Mouse (Mus musculus) lung, postnatal 0 days (tissue): ENCODE measurements at regions not wholly inside any gene's neighbourhood (a gene's known extent, or its start where the extent isn't known, plus 50 kb on each side); places are given as distances from the start of the nearest gene placed in this dataset.

Experiments
- ATAC-seq: fragments of 200-750 bp; cut with Nextera tagmentation; 2 replicates; pipeline ENCODE4 v1.8.0; 2017; ENCODE audit warnings: moderate library complexity
- DNase-seq: peaks from one replicate; pipeline ENCODE4 v3.0.0-alpha.2; 2016; ENCODE audit warnings: low spot score
- H3K27ac ChIP-seq: fragments of 300-500 bp; sonication (generic); 2 replicates; pipeline ENCODE4 v1.5.1; 2014; ENCODE audit warnings: antibody characterized with exemption, mild to moderate bottlenecking, low read length, mixed read lengths
- H3K27me3 ChIP-seq: fragments of 300-500 bp; sonication (generic); replicated peaks from 2 replicates; pipeline ENCODE4 v1.6.1; 2014; ENCODE audit warnings: low read length, mixed read lengths; ENCODE audit not compliant: insufficient read depth
- H3K36me3 ChIP-seq: fragments of 300-500 bp; sonication (generic); 2 replicates; pipeline ENCODE4 v1.6.1; 2014; ENCODE audit warnings: low read length, mixed read lengths; ENCODE audit not compliant: insufficient read depth
- H3K4me1 ChIP-seq: fragments of 300-500 bp; sonication (generic); 2 replicates; pipeline ENCODE4 v1.6.1; 2014; ENCODE audit warnings: antibody characterized with exemption, low read depth, low read length, mixed read lengths; ENCODE audit not compliant: insufficient read depth
- H3K4me2 ChIP-seq: fragments of 300-500 bp; sonication (generic); replicated peaks from 2 replicates; pipeline ENCODE4 v1.6.1; 2014; ENCODE audit warnings: low read depth, mild to moderate bottlenecking, low read length, moderate library complexity, mixed read lengths
- H3K4me3 ChIP-seq: fragments of 300-500 bp; sonication (generic); 2 replicates; pipeline ENCODE4 v1.5.1; 2014; ENCODE audit warnings: low read depth, low read length
- H3K9ac ChIP-seq: fragments of 300-500 bp; sonication (generic); replicated peaks from 2 replicates; pipeline ENCODE4 v1.6.1; 2014; ENCODE audit warnings: low read depth, mild to moderate bottlenecking
- H3K9me3 ChIP-seq: fragments of 300-500 bp; sonication (generic); 2 replicates; pipeline ENCODE4 v1.6.1; 2016; ENCODE audit warnings: low read length, mixed read lengths
- CTCF ChIP-seq: IDR thresholded peaks from 2 replicates; pipeline ENCODE4 v1.5.1; 2016; ENCODE audit warnings: antibody characterized with exemption, mild to moderate bottlenecking
- EP300 ChIP-seq: IDR thresholded peaks from 2 replicates; pipeline ENCODE4 v1.6.1; 2016; ENCODE audit warnings: antibody characterized with exemption, mild to moderate bottlenecking, control low read depth
- WGBS: fragments of 180-500 bp; shearing (Covaris S2); extraction: QIAGEN DNeasy Blood & Tissue Kit; methylation state at CpG from one replicate; pipeline ENCODE4 v1.1.7; 2014; 5-methylcytosine and 5-hydroxymethylcytosine counted together

DNA sequence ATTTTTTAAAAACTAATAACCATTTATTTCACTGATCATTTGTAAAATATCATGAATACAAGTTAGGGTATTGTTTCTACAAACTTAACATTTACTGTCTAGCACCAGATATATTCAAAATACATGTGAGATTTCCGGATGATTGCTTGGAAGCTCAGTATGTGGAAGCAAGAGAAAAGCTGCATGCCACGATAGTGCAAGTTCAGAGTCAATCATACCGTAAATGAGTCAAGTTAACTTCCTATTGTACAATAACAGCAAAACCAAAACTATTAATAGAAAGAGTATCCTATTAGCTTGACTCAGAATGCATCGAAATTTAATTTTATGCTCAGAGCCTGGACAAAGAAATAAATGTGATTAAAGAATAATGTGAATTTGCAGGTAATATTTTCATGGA lies 1284.6 kb upstream of the Cited2 start:
- H3K36me3 ChIP-seq: no peaks in the 10 kb centered on the region
- no peaks in the 10 kb centered on the region for H3K27me3 ChIP-seq
- no peaks in the 10 kb centered on the region for H3K4me1 ChIP-seq
- no peak overlapping the region for H3K27ac ChIP-seq
- DNase-seq (no peak), ATAC-seq (no peak)
- no peak overlapping the region for H3K4me2 ChIP-seq
- no peak overlapping the region for H3K4me3 ChIP-seq
- H3K9me3 ChIP-seq: no peaks in the 10 kb centered on the region
- WGBS: 68% methylated on average over 4 of the region's 4 CpGs
- no peak for TF ChIP-seq EP300
- no peak overlapping the region for H3K9ac ChIP-seq

- TF ChIP-seq EP300: no peak
- TF ChIP-seq CTCF: no peak
- H3K27ac ChIP-seq: no peak overlapping the region
- ATAC-seq (no peak), DNase-seq (no peak)
- H3K9ac ChIP-seq: no peak overlapping the region
- no peaks in the 10 kb centered on the region for H3K4me1 ChIP-seq
- no peak overlapping the region for H3K4me2 ChIP-seq
- 25% methylated on average over 3 of the region's 3 CpGs for WGBS
- H3K9me3 ChIP-seq: no peaks in the 10 kb centered on the region
- no peak overlapping the region for H3K4me3 ChIP-seq
- H3K36me3 ChIP-seq: no peaks in the 10 kb centered on the region
- H3K27me3 ChIP-seq: no peaks in the 10 kb centered on the region
Measured at GRCm38 (mm10) chr10:16440932-16441640, 1281.9 kb upstream of the Cited2 start.

DNA sequence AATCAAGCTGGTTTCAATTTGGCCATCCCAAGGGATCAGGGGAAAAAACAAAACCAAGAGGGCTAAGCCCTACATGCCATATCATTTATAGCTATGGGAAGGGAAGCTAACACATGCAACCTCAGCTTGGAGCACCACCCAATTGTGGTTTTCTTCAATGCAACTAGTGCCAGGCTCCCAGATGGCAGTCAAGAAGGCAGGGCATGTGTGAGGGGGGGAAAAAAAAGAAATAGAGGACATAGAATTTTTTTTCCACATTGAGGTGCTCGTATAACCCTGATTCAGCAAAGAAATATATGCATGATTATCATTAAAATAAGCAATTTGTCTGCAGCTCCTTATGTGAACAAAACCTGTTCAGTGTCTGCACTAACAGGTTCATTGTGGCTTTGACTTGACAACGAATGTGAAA lies 1281.4 kb upstream of the Cited2 start:
- Histone ChIP-seq H3K27me3 (no peaks in the 10 kb centered on the region), H3K36me3 (no peaks in the 10 kb centered on the region), H3K9ac (no peak overlapping the region), H3K4me1 (no peaks in the 10 kb centered on the region), H3K4me3 (no peak overlapping the region), H3K9me3 (no peaks in the 10 kb centered on the region), H3K4me2 (no peak overlapping the region), H3K27ac (no peak overlapping the region)
- ATAC-seq (no peak), DNase-seq (no peak)
- TF ChIP-seq EP300 (no peak), CTCF (no peak)
- 85% methylated on average over 2 of the region's 2 CpGs for WGBS

DNA sequence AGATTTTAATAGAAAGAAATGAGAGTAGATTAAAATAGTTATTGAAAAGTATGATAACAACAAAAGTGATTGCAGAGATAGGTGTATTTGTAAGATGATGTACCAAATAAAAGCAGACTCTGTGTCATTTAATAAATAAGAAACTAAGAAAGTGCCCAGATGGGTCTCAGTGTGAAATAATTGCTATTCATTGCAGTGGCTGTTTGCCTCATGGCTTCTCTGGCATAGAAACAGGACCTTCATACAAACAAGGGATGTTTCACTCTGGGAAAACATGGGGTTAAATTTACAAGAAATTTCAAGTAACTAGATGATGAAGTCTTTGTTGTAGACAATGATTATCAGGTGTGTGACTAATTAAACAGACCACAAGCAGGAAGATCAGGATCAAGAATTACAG lies 1279.1 kb upstream of the Cited2 start:
- no peak for DNase-seq
- no peak overlapping the region for H3K4me2 ChIP-seq
- no peaks in the 10 kb centered on the region for H3K27me3 ChIP-seq
- H3K36me3 ChIP-seq: no peaks in the 10 kb centered on the region
- H3K9ac ChIP-seq: no peak overlapping the region
- H3K4me1 ChIP-seq: no peaks in the 10 kb centered on the region
- no peak overlapping the region for H3K27ac ChIP-seq
- TF ChIP-seq EP300: no peak
- no peak for TF ChIP-seq CTCF
- no peak overlapping the region for H3K4me3 ChIP-seq
- H3K9me3 ChIP-seq: no peaks in the 10 kb centered on the region
- ATAC-seq: no peak

DNA sequence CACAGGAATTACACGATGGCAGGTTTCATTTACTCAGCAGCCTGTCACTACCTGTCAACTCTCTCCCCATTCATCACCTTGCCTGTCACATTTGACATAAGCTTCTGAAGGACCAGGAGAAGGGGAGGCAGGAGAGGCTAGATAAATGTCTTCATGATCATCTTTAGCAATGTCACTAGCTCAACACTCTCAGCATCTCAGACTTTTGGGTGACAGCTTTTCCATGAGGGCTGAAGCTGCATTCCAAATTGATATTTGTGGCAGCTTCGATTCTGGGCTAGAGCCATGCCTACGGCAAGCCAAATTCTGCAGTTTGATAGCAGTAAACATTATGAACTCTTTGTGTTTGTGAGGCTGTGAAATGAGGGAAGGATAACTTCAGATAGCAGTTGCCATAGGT lies 1255.1 kb upstream of the Cited2 start:
- 51% methylated on average over 3 of the region's 3 CpGs for WGBS
- H3K27ac ChIP-seq: no peak overlapping the region
- no peak overlapping the region for H3K4me2 ChIP-seq
- H3K27me3 ChIP-seq: no peaks in the 10 kb centered on the region
- DNase-seq (no peak), ATAC-seq (no peak)
- no peaks in the 10 kb centered on the region for H3K9me3 ChIP-seq
- no peaks in the 10 kb centered on the region for H3K36me3 ChIP-seq
- TF ChIP-seq EP300: no peak
- no peak for TF ChIP-seq CTCF
- no peaks in the 10 kb centered on the region for H3K4me1 ChIP-seq
- no peak overlapping the region for H3K4me3 ChIP-seq
- no peak overlapping the region for H3K9ac ChIP-seq

DNA sequence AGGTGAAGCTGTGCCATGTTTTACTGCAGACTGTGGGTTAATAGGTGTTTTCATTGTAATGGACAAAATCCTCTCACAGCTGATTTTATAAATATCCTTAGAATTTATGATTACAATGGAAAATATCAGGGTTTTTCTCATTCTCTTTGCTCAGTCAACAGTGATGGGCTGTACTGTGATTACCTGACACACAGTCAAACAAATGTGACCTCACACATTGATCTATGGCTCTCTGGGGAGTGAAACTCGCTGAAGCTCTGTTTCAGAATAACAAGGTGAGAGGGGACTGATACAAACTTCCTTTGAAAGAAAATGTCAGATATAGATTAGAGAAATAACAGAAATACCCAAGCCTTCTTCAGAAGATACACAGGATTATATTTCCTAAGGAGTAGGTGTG lies 1253.3 kb upstream of the Cited2 start:
- no peak for TF ChIP-seq EP300
- TF ChIP-seq CTCF: no peak
- Histone ChIP-seq H3K4me3 (no peak overlapping the region), H3K27me3 (no peaks in the 10 kb centered on the region), H3K36me3 (no peaks in the 10 kb centered on the region), H3K4me2 (no peak overlapping the region), H3K27ac (no peak overlapping the region), H3K4me1 (no peaks in the 10 kb centered on the region), H3K9me3 (no peaks in the 10 kb centered on the region), H3K9ac (no peak overlapping the region)
- WGBS: 14% methylated on average over 1 of the region's 1 CpGs
- DNase-seq: no peak
- ATAC-seq: no peak
